Mouse (Mus musculus) MEL (cell line): ENCODE results near the gene Nmrk2. TPM values are rescaled to one million over a fixed set of nuclear protein-coding genes. Genes with fewer than 3 reads are reported as not detected.
A peak's percentile ranks its signal among the peaks of the same experiment; 100 is the strongest.
"Not testable (repeated sequence)": the region's sequence is repeated elsewhere in the genome, so short reads cannot be mapped to it uniquely, and the experiment has no call there.

Experiments
- DNase-seq: peaks from one replicate; pipeline ENCODE4 v3.0.0; 2011; ENCODE audit warnings: low read depth, low spot score
- H3K27ac ChIP-seq: 2 replicates; pipeline ENCODE4 v1.5.1; 2012; ENCODE audit warnings: low read depth, mild to moderate bottlenecking, control low read depth, low read length, moderate library complexity; ENCODE audit not compliant: control insufficient read depth
- H3K27me3 ChIP-seq, 2 experiments: fragments of 150-350 bp in 1 of 2; sonication (generic) in 1 of 2; 2 replicates each; pipeline ENCODE4 v1.6.1; 2012; ENCODE audit warnings: low read length in 2 of 2, mild to moderate bottlenecking in 2 of 2, improper control_type of control experiment in 1 of 2, moderate library complexity in 1 of 2; ENCODE audit not compliant: insufficient read depth in 2 of 2, control insufficient read depth in 1 of 2
- H3K36me3 ChIP-seq, 2 experiments: 2 replicates each; pipeline ENCODE4 v1.6.1; 2012 to 2014; ENCODE audit warnings: low read length in 2 of 2, improper control_type of control experiment in 1 of 2, inconsistent platforms in 1 of 2, mild to moderate bottlenecking in 1 of 2; ENCODE audit not compliant: insufficient read depth in 2 of 2, control insufficient read depth in 1 of 2
- H3K4me1 ChIP-seq, 2 experiments: fragments of 150-350 bp in 1 of 2; sonication (generic) in 1 of 2; 2 replicates each; pipeline ENCODE4 v1.6.1; 2012; ENCODE audit warnings: low read length in 2 of 2, improper control_type of control experiment in 1 of 2, mild to moderate bottlenecking in 1 of 2; ENCODE audit not compliant: insufficient read depth in 2 of 2, control insufficient read depth in 1 of 2
- H3K4me3 ChIP-seq, 2 experiments: fragments of 150-350 bp in 1 of 2; sonication (generic) in 1 of 2; 2 replicates each; pipeline ENCODE4 v1.5.1; 2012; ENCODE audit warnings: low read depth in 2 of 2, low read length in 2 of 2, mild to moderate bottlenecking in 2 of 2, moderate library complexity in 2 of 2, control low read depth in 1 of 2, improper control_type of control experiment in 1 of 2; ENCODE audit not compliant: control insufficient read depth in 1 of 2, insufficient read depth in 1 of 2
- H3K79me2 ChIP-seq: 2 replicates; pipeline ENCODE4 v1.6.1; 2012; ENCODE audit warnings: mild to moderate bottlenecking, low read length, moderate library complexity; ENCODE audit not compliant: control insufficient read depth, poor library complexity, insufficient read depth
- H3K9ac ChIP-seq: 2 replicates; pipeline ENCODE4 v1.6.1; 2012; ENCODE audit warnings: low read depth, mild to moderate bottlenecking, control low read depth, low read length, moderate library complexity; ENCODE audit not compliant: control insufficient read depth, poor library complexity, severe bottlenecking
- H3K9me3 ChIP-seq: fragments of 150-350 bp; sonication (generic); replicated peaks from 2 replicates; pipeline ENCODE4 v1.6.1; 2012; ENCODE audit warnings: mild to moderate bottlenecking, low read length, improper control_type of control experiment, moderate library complexity; ENCODE audit not compliant: insufficient read depth
- BHLHE40 ChIP-seq: IDR thresholded peaks from 2 replicates; pipeline ENCODE4 v1.6.1; 2012; ENCODE audit warnings: low read depth, mild to moderate bottlenecking, inconsistent platforms, low read length, improper control_type of control experiment, borderline replicate concordance
- CTCF ChIP-seq, 3 experiments: IDR thresholded peaks in 2 of 3; conservative IDR thresholded peaks in 1 of 3; 2 replicates each; pipeline ENCODE4 v1.5.1; 2011 to 2012; ENCODE audit warnings: low read length in 3 of 3, low read depth in 2 of 3, mild to moderate bottlenecking in 2 of 3, improper control_type of control experiment in 1 of 3, inconsistent platforms in 1 of 3, mixed read lengths in 1 of 3, moderate library complexity in 1 of 3; ENCODE audit not compliant: control insufficient read depth in 1 of 3, insufficient read depth in 1 of 3, poor library complexity in 1 of 3, severe bottlenecking in 1 of 3
- E2F4 ChIP-seq: IDR thresholded peaks from 2 replicates; pipeline ENCODE4 v1.6.1; 2011; ENCODE audit warnings: low read depth, low read length, improper control_type of control experiment, borderline replicate concordance
- ELF1 ChIP-seq: IDR thresholded peaks from 2 replicates; pipeline ENCODE4 v1.6.1; 2014; ENCODE audit warnings: low read depth, mild to moderate bottlenecking, inconsistent platforms, low read length, improper control_type of control experiment, moderate library complexity
- EP300 ChIP-seq, 2 experiments: IDR thresholded peaks; 2 replicates each; pipeline ENCODE4 v1.6.1; 2011; ENCODE audit warnings: improper control_type of control experiment in 2 of 2, low read length in 2 of 2, low read depth in 1 of 2, mild to moderate bottlenecking in 1 of 2
- ETS1 ChIP-seq: IDR thresholded peaks from 2 replicates; pipeline ENCODE4 v1.6.1; 2012; ENCODE audit warnings: low read depth, mild to moderate bottlenecking, inconsistent platforms, low read length, improper control_type of control experiment, moderate library complexity
- GABPA ChIP-seq: IDR thresholded peaks from 2 replicates; pipeline ENCODE4 v1.6.1; 2012; ENCODE audit warnings: low read depth, mild to moderate bottlenecking, inconsistent platforms, low read length, improper control_type of control experiment, moderate library complexity
- GATA1 ChIP-seq: IDR thresholded peaks from 2 replicates; pipeline ENCODE4 v1.6.1; 2011; ENCODE audit warnings: low read depth, low read length, improper control_type of control experiment
- HCFC1 ChIP-seq: IDR thresholded peaks from 2 replicates; pipeline ENCODE4 v1.6.1; 2012; ENCODE audit warnings: low read depth, mild to moderate bottlenecking, inconsistent platforms, low read length, improper control_type of control experiment, moderate library complexity
- JUND ChIP-seq: IDR thresholded peaks from 2 replicates; pipeline ENCODE4 v1.6.1; 2011; ENCODE audit warnings: low read depth, mild to moderate bottlenecking, improper control_type of control experiment, low read length
- KAT2A ChIP-seq: conservative IDR thresholded peaks from 2 replicates; pipeline ENCODE4 v1.6.1; 2012; ENCODE audit warnings: low read depth, low read length, improper control_type of control experiment, inconsistent platforms
- MAFK ChIP-seq: IDR thresholded peaks from 2 replicates; pipeline ENCODE4 v1.6.1; 2011; ENCODE audit warnings: low read depth, mild to moderate bottlenecking, low read length, improper control_type of control experiment, borderline replicate concordance
- MAZ ChIP-seq: IDR thresholded peaks from 2 replicates; pipeline ENCODE4 v1.6.1; 2012; ENCODE audit warnings: low read depth, mild to moderate bottlenecking, inconsistent platforms, low read length, improper control_type of control experiment
- MEF2A ChIP-seq: IDR thresholded peaks from 2 replicates; pipeline ENCODE4 v1.6.1; 2014; ENCODE audit warnings: low read depth, mild to moderate bottlenecking, inconsistent platforms, low read length, improper control_type of control experiment; ENCODE audit not compliant: poor library complexity, insufficient replicate concordance, severe bottlenecking; ENCODE audit errors: extremely low read depth
- MYB ChIP-seq: IDR thresholded peaks from 2 replicates; pipeline ENCODE4 v1.6.1; 2011; ENCODE audit warnings: mild to moderate bottlenecking, low read depth, low read length, improper control_type of control experiment
- MYC ChIP-seq: IDR thresholded peaks from 2 replicates; pipeline ENCODE4 v1.6.1; 2011; ENCODE audit warnings: low read depth, mild to moderate bottlenecking, low read length, improper control_type of control experiment, moderate library complexity
- NELFE ChIP-seq: IDR thresholded peaks from 2 replicates; pipeline ENCODE4 v1.6.1; 2011; ENCODE audit warnings: low read depth, low read length, improper control_type of control experiment
- RAD21 ChIP-seq: IDR thresholded peaks from 2 replicates; pipeline ENCODE4 v1.6.1; 2011; ENCODE audit warnings: mild to moderate bottlenecking, low read depth, low read length, improper control_type of control experiment
- SMC3 ChIP-seq: IDR thresholded peaks from 2 replicates; pipeline ENCODE4 v1.6.1; 2011; ENCODE audit warnings: low read depth, low read length, improper control_type of control experiment
- TBP ChIP-seq: IDR thresholded peaks from 2 replicates; pipeline ENCODE4 v1.8.0; 2011; ENCODE audit warnings: low read depth, low read length, improper control_type of control experiment
- TCF12 ChIP-seq: IDR thresholded peaks from 2 replicates; pipeline ENCODE4 v1.6.1; 2014; ENCODE audit warnings: low read depth, mild to moderate bottlenecking, inconsistent platforms, low read length, improper control_type of control experiment, moderate library complexity
- UBTF ChIP-seq: IDR thresholded peaks from 2 replicates; pipeline ENCODE4 v1.6.1; 2012; ENCODE audit warnings: low read depth, mild to moderate bottlenecking, inconsistent platforms, low read length, improper control_type of control experiment, moderate library complexity, borderline replicate concordance; ENCODE audit not compliant: insufficient read depth
- USF1 ChIP-seq: IDR thresholded peaks from 2 replicates; pipeline ENCODE4 v1.6.1; 2014; ENCODE audit warnings: low read depth, mild to moderate bottlenecking, inconsistent platforms, low read length, improper control_type of control experiment, moderate library complexity
- ZC3H11A ChIP-seq: IDR thresholded peaks from 2 replicates; pipeline ENCODE4 v1.6.1; 2012; ENCODE audit warnings: low read depth, mild to moderate bottlenecking, inconsistent platforms, low read length, improper control_type of control experiment
- ZKSCAN1 ChIP-seq: IDR thresholded peaks from 2 replicates; pipeline ENCODE4 v1.6.1; 2012; ENCODE audit warnings: low read depth, mild to moderate bottlenecking, inconsistent platforms, low read length, improper control_type of control experiment, moderate library complexity
- ZMIZ1 ChIP-seq: IDR thresholded peaks from 2 replicates; pipeline ENCODE4 v1.6.1; 2012; ENCODE audit warnings: low read depth, mild to moderate bottlenecking, inconsistent platforms, low read length, improper control_type of control experiment, moderate library complexity
- polyA plus RNA-seq, 2 experiments: library from polyadenylated mRNA; stranded (reverse) in 1 of 2; unstranded in 1 of 2; fragments of >175 nt in 1 of 2; fragments of >200 nt in 1 of 2; gene quantifications; 2 replicates each; pipeline versions ENCODE4 v1.2.1 to v1.2.4; 2012; ENCODE audit warnings: low replicate concordance in 2 of 2, low read depth in 1 of 2; ENCODE audit not compliant: insufficient read length in 2 of 2, insufficient read depth in 1 of 2, missing spikeins in 1 of 2
- total RNA-seq: library from RNA; depleted of rRNA; stranded (reverse); fragments of 300-350 nt; gene quantifications from 2 replicates; pipeline ENCODE4 v1.2.3, GENCODE M21; 2012

Nmrk2 gene
- total and polyA plus RNA-seq, 3 experiments: not detected

DNA sequence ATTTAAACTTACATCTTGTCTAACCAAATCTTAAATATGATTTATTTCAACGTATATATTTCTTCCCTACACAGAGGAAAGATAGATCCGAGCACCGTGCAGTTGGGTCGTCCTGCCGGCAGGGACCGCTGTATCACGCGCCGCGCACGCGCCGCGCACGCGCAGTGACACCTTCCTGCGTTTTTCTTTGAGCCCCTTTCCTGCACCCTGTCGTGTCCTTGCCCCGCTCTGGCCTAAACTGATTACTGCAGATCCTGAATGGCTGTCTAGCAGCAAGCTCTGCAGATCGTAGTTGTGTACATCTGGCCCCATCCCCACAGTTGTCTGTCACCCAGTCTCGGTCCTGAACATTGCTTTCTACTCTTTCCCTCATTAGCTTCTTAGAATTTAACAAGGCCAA is 28.7 kb downstream of the Nmrk2 start (continued):
- no peak for TF ChIP-seq EP300 (IDR thresholded peaks at IDR 0.05; ENCODE audit: low read depth in 1 of 2, low read length in 2 of 2)
- no peak for TF ChIP-seq JUND
- peak; percentile 91 for TF ChIP-seq MYC
- TF ChIP-seq USF1: peak; percentile 67
- TF ChIP-seq MEF2A: no peak
- no peak for TF ChIP-seq MAZ

DNA sequence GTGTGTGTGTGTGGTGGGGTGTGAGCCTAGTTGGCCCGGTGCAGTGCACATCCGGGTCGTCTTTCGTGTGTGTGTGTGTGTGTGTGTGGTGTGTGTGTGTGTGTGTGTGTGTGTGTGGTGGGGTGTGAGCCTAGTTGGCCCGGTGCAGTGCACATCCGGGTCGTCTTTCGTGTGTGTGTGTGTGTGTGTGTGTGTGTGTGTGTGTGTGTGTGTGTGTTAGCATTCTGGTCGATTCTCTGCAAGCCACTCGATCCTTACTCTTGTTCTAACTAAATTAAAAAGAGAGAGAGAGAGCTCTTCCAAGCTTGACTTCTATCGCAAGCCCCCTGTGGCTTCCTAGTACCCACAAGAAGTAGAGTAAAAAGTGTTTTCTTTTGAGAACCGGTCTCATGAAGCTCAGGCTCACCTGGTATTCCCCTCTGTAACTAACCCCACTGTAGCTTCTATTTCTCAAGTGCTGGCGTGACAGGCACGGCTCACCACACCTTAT is 32.4 kb downstream of the Nmrk2 start:
- 0 out of 2 replicates have a peak, but pooled peaks have one; percentile 11 for TF ChIP-seq HCFC1
- TF ChIP-seq, all 39 proteins: peak for 1; not testable (repeated sequence) for 38
- peak overlapping the region; percentile 55 for H3K9ac ChIP-seq

DNA sequence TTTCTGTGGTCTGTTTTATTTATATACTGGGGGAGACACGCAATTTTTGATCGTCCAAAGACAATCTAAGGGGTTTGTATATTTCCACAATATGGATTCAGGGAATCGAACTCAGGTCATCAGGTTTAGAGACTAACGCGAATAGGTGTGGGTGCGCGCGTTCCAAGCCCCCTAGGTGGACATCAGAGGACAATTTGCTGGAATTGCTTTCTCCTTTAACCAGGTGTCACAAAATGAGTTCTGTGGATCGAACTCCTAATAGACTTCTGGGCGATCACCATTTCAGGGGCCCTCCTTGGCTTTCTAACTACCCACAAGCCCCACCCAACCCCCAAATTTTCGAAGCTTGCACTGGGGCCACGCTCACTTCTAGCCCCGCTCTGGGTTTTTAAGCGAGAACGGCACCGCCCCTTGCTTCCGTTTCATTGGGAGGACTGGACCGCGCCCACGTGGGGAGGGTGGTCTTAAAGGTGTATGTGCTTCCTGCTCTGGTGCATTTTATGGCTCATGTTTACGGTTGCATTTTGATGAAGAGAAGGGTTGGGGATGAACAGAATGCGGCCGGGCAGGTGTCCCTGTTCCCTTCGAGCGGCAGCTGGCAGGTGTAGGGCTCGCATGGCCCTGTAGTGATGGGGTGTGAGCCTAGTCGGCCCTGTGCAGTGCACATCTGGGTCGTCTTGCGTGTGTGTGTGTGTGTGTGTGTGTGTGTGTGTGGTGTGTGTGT is 33.2 kb downstream of the Nmrk2 start:
- no peaks in the 10 kb centered on the region for H3K27me3 ChIP-seq
- H3K4me1 ChIP-seq: peaks cover 0 to 11% of the 10 kb centered on the region in 2 experiments; a peak in 2 of 4 replicates
- peak overlapping the region; percentile 78 to 87 for H3K4me3 ChIP-seq
- peaks cover 25% of the 10 kb centered on the region for H3K79me2 ChIP-seq
- H3K36me3 ChIP-seq: peaks cover 0 to 6% of the 10 kb centered on the region in 2 experiments; a peak in 2 of 4 replicates
- peak overlapping the region; percentile 89 for H3K9ac ChIP-seq
- DNase-seq: peak; percentile 97
- peak overlapping the region; percentile 95 for H3K27ac ChIP-seq
- H3K9me3 ChIP-seq: no peaks in the 10 kb centered on the region
- TF ChIP-seq MAFK: no peak
- TF ChIP-seq CTCF (IDR thresholded peaks at IDR 0.05 in 2 of 3, conservative IDR thresholded peaks at IDR 0.05 in 1 of 3; ENCODE audit: control insufficient read depth in 1 of 3, insufficient read depth in 1 of 3, low read depth in 2 of 3, low read length in 3 of 3, poor library complexity in 1 of 3, severe bottlenecking in 1 of 3): no peak
- TF ChIP-seq ZC3H11A: no peak
- TF ChIP-seq TBP: peak; percentile 88
- TF ChIP-seq GABPA: no peak
- TF ChIP-seq NELFE: peak; percentile 66; the same call in 1 of the 2 replicates
- peak; percentile 42; the same call in 1 of the 2 replicates for TF ChIP-seq TCF12
- peak; percentile 32; the same call in 1 of the 2 replicates for TF ChIP-seq ETS1
- TF ChIP-seq RAD21: no peak
- no peak for TF ChIP-seq ZKSCAN1
- TF ChIP-seq MYC: 0 out of 2 replicates have a peak, but pooled peaks have one; percentile 62
- no peak for TF ChIP-seq E2F4
- TF ChIP-seq USF1: peak; percentile 85
- no peak for TF ChIP-seq JUND
- no peak for TF ChIP-seq BHLHE40
- no peak for TF ChIP-seq MYB
- TF ChIP-seq ZMIZ1: peak; percentile 88
- peak; percentile 79 for TF ChIP-seq ELF1
- TF ChIP-seq SMC3: no peak
- no peak for TF ChIP-seq GATA1
- TF ChIP-seq KAT2A: no peak
- TF ChIP-seq HCFC1: peak; percentile 75
- TF ChIP-seq UBTF: no peak

More for the DNA sequence above, 32.4 kb downstream of the Nmrk2 start:
- Histone ChIP-seq H3K4me1 (peaks cover 0 to 16% of the 10 kb centered on the region in 2 experiments; a peak in 3 of 4 replicates), H3K79me2 (peaks cover 21% of the 10 kb centered on the region), H3K4me3 (peak overlapping the region; percentile 65 to 78), H3K27ac (peak overlapping the region; percentile 61), H3K36me3 (peaks cover 0 to 11% of the 10 kb centered on the region in 2 experiments; a peak in 2 of 4 replicates)
- DNase-seq: peak; percentile 67
- H3K27me3 ChIP-seq, H3K9me3 ChIP-seq: not testable (repeated sequence)
